Mouse (Mus musculus): Measurements from ENCODE around the gene March1.

March1 gene

DNA sequence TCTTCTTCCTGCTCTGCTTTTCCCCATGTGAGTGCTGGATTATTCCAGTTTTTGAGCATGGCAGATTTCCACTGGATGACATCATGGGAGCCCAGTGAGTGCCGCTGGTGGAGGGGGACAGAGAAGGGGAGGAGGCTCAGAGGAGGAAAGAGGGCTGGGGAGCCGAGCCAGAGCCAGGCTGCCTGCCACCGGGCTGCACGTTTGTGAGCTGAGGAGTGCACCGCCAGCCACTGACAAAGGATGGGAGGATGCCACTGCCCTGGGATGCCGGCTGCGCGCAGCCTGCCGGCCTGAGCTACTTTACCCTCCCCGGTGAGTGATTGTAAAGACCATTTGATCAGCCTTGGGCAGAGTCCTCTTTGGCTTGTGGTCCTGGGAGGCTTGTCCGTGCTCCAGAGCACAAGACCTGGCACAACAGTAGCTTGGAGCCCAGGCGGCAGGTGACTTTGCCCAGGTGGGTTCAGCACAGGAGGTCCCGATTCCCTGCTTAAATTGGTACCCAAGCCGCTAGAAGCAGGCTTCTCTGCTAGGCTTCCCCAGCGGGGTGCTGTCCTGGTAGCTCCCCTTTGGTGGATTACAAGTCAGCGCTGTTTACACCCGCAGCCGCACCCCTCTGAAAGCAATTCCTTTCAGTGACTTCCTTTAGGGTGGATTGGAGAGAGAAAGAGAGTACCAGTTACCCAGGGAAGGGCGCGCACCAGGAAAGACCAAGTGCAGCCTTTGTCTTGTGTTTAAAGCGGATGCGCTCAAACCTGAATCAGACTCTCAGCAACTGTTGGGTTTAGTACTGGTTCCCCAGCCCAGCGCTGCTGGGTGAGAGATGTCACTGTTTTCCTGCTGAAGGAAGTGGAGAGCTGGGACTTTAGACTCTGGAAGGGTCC lies at the start of gene March1:
Gene March1 (plus strand): TSS at position 30 of the 881 bp plus-strand sequence.
- DNase-seq (ENCODE audit: low read depth, low spot score): peak; percentile 61

- no peak for DNase-seq (ENCODE audit: low read depth, low spot score)
Observed at GRCm38 (mm10) chr8:65586909-65587308, 30.8 kb upstream of the March1 start.

GRCm38 (mm10) chr8:65603241-65603640 lies 14.5 kb upstream of the March1 start:
- DNase-seq (ENCODE audit: low read depth, low spot score): no peak

DNA sequence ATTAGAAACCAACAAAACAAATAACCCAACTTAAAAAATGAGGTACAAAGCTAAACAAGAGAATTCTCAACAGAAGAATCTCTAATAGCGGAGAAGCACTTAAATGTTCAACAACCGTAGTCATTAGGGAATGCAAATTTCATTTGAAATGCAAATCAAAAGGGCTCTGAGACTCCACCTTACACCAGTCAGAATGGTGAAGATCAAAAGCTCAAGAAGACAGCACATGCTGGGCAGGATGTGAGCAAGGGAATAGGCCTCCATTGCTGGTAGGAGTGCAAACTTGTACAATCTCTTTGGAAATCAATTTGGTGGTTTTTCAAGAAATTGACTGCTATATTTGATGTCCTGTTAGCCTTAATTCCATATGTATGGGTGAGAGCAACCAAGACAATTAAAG lies 8.2 kb upstream of the March1 start:
- DNase-seq (ENCODE audit: low read depth, low spot score): no peak

DNA sequence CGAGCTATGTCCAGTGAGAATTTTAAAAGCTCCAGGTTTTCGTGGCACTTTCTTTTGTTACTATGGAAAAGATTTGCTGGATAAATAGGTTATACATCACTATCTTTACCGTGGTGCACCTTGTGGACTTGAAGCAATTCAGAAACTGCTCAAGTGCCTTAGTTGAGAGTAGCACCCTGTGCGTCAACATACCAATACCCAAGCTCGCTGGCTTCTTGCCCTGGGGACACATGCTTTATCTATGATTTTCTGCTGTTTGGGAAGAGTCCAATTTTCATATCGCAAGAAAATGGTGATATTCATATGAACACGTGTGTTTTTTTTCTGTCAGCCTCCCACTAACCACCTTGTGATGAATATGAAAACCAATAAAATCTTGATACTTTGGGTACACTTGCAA lies 1.3 kb downstream of the March1 start:
- DNase-seq (ENCODE audit: low read depth, low spot score): no peak

GRCm38 (mm10) chr8:65644931-65645330 lies 27.2 kb downstream of the March1 start:
- DNase-seq (ENCODE audit: low read depth, low spot score): no peak

- no peak for DNase-seq (ENCODE audit: low read depth, low spot score)
Observed at GRCm38 (mm10) chr8:65645502-65645901, 27.8 kb downstream of the March1 start.

DNA sequence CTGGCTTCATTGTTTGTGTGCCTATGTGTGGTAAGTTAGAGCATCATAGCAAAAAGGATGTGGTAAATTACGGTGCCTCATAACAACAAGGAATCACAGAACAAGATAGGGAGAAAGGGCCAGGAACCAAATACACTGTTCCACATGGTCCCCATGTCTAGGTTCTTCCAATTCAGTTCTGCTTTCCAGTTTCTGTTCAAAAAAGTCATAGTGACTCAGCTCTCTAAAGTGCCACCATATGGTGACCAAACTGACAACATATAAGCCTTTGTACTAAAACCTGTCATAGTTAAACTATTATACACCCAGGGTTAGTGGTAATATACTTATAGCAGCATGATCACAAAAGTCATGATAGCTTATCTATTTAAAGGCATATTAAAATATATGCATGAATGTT lies 28.2 kb downstream of the March1 start:
- peak; percentile 51 for DNase-seq (ENCODE audit: low read depth, low spot score)

GRCm38 (mm10) chr8:65655924-65656323 lies 38.2 kb downstream of the March1 start:
- no peak for DNase-seq (ENCODE audit: low read depth, low spot score)

GRCm38 (mm10) chr8:65661885-65662284 lies 44.2 kb downstream of the March1 start:
- DNase-seq (ENCODE audit: low read depth, low spot score): no peak

GRCm38 (mm10) chr8:65665786-65666185 lies 48.1 kb downstream of the March1 start:
- no peak for DNase-seq (ENCODE audit: low read depth, low spot score)

DNA sequence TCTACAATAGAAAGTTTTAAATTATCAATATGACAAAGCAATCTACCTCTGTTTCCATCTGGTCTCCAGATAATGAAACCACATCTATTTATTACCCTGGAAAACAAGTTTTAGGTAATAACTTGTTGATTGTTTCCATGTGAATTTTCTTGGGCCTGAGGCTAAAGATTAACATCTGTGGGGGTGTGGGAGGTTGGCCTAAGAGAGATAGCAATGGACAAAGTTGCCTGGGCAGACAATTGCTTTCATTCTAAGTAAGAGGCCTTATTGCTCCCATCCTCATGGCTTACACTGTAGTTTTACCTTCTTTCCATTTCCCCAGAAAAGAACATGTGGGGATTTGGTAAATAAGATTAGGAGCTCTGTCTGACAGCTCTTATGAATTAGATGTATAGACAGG lies 125.4 kb downstream of the March1 start:
- DNase-seq (ENCODE audit: low read depth, low spot score): no peak

GRCm38 (mm10) chr8:65775815-65776214 lies 158.1 kb downstream of the March1 start:
- peak; percentile 23 for DNase-seq (ENCODE audit: low read depth, low spot score)

GRCm38 (mm10) chr8:65781156-65781555 lies 163.5 kb downstream of the March1 start:
- no peak for DNase-seq (ENCODE audit: low read depth, low spot score)

DNA sequence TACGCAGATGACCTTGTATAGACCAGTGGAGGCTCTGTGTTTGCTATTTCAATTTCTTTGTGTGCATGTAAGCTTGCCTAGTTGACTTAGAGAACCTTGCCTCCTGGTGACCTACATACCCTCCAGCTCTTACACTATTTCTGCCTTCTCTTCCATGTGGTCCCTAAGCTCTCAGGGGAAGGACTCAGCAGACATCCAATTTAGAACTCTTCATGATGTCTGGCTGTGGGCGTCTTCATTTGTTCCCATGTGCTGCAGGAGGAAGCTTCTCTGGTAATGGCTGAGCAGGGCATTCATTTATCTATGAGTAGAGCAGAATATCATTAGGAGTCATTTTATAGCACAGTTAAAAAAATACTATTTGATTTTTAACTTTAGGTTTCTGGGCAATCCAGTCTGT lies 195.3 kb downstream of the March1 start:
- DNase-seq (ENCODE audit: low read depth, low spot score): no peak

DNA sequence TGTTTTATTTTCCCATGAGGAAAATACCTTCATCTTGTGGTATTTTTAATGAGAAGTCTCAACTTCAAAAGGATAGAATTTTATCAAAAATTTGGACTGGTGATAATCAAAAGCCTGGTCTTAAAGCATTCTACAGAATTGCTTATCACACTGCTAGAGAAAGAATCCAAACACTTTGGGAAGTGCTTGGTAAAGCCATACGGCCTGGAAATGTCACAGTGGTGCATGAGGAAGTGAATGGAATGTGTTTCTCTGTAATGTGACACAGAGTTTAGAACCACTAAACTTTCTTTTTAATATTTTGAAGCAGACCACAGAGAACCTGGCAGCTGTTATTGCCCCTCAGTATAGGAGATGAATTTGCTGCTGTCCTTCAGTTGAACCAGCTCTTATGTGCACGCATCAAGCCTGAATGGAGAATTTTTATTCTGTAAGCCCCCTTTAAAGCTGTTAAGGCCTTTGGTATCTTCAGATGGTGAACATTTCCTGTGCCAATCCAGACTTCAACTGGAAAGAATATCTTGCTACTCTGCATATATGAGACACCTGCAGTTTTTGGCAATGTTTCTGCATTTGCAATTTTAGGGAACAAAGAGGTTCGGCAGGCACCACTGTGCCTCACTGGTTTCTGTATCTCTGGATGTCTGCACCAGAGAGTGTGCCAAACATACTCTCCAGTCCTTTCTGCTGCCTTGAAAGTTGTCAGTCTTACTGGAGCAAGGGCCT lies 304.8 kb downstream of the March1 start:
- peak; percentile 55 for DNase-seq (ENCODE audit: low read depth, low spot score)

- DNase-seq (ENCODE audit: low read depth, low spot score): no peak
Observed at GRCm38 (mm10) chr8:65956948-65957347, 339.2 kb downstream of the March1 start.

- DNase-seq (ENCODE audit: low read depth, low spot score): no peak
Observed at GRCm38 (mm10) chr8:65957492-65957891, 339.8 kb downstream of the March1 start.

DNA sequence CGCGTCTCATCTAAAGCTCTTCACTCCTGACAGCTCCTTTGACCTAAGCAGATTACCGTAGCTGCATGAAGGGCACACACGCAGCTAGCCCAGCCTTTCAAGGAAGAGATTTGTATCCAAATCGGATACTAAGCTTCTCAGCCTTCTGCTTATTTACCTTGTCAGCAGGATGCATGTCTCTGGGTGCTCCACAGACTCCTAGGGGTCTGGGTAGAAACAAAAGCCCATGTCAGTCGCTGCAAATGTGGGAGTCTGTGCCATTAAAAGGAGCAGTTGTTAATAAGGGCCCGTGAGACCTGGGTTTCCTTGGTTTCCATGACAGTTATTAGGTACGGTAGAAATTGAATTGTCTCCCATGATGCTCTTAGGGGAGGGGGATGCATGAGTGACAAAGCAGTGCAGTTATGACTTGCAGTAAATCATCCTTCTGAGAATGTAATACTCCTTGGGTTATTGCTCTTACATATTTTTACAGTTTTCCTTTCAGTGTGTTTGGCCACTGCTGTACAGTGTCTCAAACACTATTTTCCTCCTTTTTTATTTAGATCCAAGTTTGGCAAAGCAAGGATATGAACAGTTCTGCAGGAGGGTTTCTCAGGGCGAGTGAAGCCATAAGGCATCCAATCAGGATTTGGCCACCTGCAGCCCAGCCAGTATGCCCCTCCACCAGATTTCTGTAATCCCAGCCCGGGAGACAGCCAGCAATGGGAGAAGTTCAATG lies 349.0 kb downstream of the March1 start:
- DNase-seq (ENCODE audit: low read depth, low spot score): no peak

DNA sequence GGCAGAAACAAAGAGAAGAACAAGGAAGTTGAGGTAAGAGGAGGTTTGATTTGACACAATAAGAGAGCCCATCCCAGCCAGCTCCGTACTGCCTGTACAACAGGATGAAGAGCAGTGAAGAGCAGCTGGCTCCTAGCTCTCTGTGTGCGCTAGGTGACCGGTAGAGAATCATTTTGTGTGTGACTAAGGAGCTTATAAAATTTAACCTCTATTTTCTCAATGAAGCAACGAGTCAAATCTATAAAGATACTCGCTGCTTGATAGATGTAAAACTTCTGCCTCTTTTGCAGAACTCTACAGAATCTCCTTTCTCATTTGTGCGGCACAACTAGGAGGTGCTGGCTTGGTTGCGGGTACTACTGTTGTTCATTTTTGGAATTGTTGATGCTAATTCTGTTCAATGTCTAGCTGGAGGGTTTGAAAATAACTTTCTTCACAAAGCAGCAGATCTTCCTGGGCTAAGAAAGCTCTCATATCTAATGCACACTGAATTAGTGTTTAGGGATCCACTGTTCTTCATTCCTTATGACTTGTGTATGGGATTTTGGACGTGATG lies 349.6 kb downstream of the March1 start:
- DNase-seq (ENCODE audit: low read depth, low spot score): no peak

GRCm38 (mm10) chr8:65976905-65977304 lies 359.2 kb downstream of the March1 start:
- DNase-seq (ENCODE audit: low read depth, low spot score): no peak

DNA sequence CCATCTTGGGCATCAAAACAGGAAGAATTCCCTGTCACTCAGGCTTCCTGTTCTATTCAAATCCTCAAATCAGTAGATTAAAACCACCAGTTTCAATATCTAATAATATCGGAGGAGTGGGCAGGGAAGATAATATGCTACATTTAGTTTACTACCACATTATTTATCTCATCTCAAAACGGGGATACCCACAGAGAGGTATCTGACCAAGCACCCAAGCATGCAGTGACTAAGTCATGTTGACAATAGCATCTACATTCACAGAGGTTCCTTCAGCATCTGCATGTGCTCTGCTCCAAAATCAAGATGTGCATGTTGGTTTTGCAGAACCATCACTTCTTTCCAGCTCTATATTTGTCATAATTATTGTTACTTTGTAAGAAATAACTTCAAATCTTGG lies 364.3 kb downstream of the March1 start:
- no peak for DNase-seq (ENCODE audit: low read depth, low spot score)

Data from telencephalon, adult 2 months (tissue).